Mouse (Mus musculus) liver, postnatal 0 days (tissue): Measurements from ENCODE around the gene Arhgap23. TPM values are rescaled to one million over a fixed set of nuclear protein-coding genes. Genes with fewer than 3 reads are reported as not detected.

ENCODE experiments used
- ATAC-seq: fragments of 200-750 bp; cut with Nextera tagmentation; 2 replicates; pipeline ENCODE4 v1.8.0; 2017; ENCODE audit warnings: mild to moderate bottlenecking, moderate library complexity
- DNase-seq: peaks from one replicate; pipeline ENCODE4 v3.0.0-alpha.2; 2016
- H3K27ac ChIP-seq: fragments of 300-500 bp; sonication (generic); 2 replicates; pipeline ENCODE4 v1.5.1; 2014; ENCODE audit warnings: antibody characterized with exemption, moderate library complexity, mild to moderate bottlenecking, low read depth
- H3K27me3 ChIP-seq: fragments of 300-500 bp; sonication (generic); 2 replicates; pipeline ENCODE4 v1.6.1; 2014; ENCODE audit warnings: low read length, control low read depth, mixed read lengths; ENCODE audit not compliant: insufficient read depth
- H3K36me3 ChIP-seq: fragments of 300-500 bp; sonication (generic); replicated peaks from 2 replicates; pipeline ENCODE4 v1.6.1; 2014; ENCODE audit warnings: mild to moderate bottlenecking, control low read depth, low read length, moderate library complexity, mixed read lengths; ENCODE audit not compliant: insufficient read depth
- H3K4me1 ChIP-seq: fragments of 300-500 bp; sonication (generic); 2 replicates; pipeline ENCODE4 v1.6.1; 2014; ENCODE audit warnings: antibody characterized with exemption, mild to moderate bottlenecking, control low read depth; ENCODE audit not compliant: insufficient read depth
- H3K4me2 ChIP-seq: fragments of 300-500 bp; sonication (generic); 2 replicates; pipeline ENCODE4 v1.6.1; 2014; ENCODE audit warnings: low read depth, mild to moderate bottlenecking, low read length, moderate library complexity, mixed read lengths
- H3K4me3 ChIP-seq: fragments of 300-500 bp; sonication (generic); 2 replicates; pipeline ENCODE4 v1.5.1; 2014; ENCODE audit warnings: low read depth, low read length
- H3K9ac ChIP-seq: fragments of 300-500 bp; sonication (generic); replicated peaks from 2 replicates; pipeline ENCODE4 v1.6.1; 2014; ENCODE audit warnings: mild to moderate bottlenecking, moderate library complexity
- H3K9me3 ChIP-seq: fragments of 300-500 bp; sonication (generic); 2 replicates; pipeline ENCODE4 v1.6.1; 2016; ENCODE audit warnings: mild to moderate bottlenecking, control low read depth, low read length, mixed read lengths
- CTCF ChIP-seq: sonication (generic); IDR thresholded peaks from 2 replicates; pipeline ENCODE4 v1.5.1; 2016; ENCODE audit warnings: antibody characterized with exemption, low read depth
- EP300 ChIP-seq: IDR thresholded peaks from 2 replicates; pipeline ENCODE4 v1.6.1; 2016; ENCODE audit warnings: antibody characterized with exemption, low read depth, mild to moderate bottlenecking
- WGBS: fragments of 180-500 bp; shearing (Covaris S2); extraction: QIAGEN DNeasy Blood & Tissue Kit; methylation state at CpG from one replicate; pipeline ENCODE4 v1.1.7; 2014; ENCODE audit not compliant: insufficient replicate concordance; 5-methylcytosine and 5-hydroxymethylcytosine counted together
- polyA plus RNA-seq: library from polyadenylated mRNA; unstranded; fragments of >200 nt; fragmentation: Nextera tagmentation; extraction: Ambion mirVana; gene quantifications from 2 replicates; pipeline ENCODE4 v1.2.1, GENCODE M21; 2015

The Arhgap23 gene
- polyA plus RNA-seq, 1 experiment from 2014 or later, result 5.7 TPM

DNA sequence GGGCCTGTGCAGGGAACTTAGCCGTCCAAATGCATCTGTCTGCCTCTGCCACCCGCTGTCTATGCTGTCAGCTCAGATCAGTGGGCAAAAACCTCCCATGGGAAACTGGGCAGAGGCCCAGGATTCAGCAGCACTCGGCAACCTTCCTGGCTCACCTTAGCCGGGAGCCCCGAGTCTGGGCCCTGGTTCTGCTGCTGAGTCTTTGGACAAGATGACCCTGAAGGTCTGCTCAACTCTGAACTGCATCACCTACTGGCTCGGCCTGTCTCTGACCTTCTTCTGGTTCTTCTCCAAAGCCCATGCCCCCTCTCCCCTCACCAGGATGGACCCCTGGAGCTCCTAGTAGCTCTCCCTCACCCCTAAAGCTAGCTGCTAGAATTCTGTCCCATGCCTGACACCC is 30.3 kb downstream of the Arhgap23 start:
- H3K4me1 ChIP-seq, result peaks cover 67% of the 10 kb centered on the region
- no peaks in the 10 kb centered on the region for H3K9me3 ChIP-seq
- peak overlapping the region; percentile 25; the same call in 1 of the 2 replicates for H3K4me3 ChIP-seq
- H3K36me3 ChIP-seq, result peaks cover 67% of the 10 kb centered on the region
- peak overlapping the region; percentile 76 for H3K27ac ChIP-seq
- WGBS, result 73% methylated on average over 6 of the region's 6 CpGs
- DNase-seq (no peak), ATAC-seq (no peak)
- peak overlapping the region; percentile 68 for H3K4me2 ChIP-seq
- no peaks in the 10 kb centered on the region for H3K27me3 ChIP-seq
- no peak for TF ChIP-seq CTCF
- no peak for TF ChIP-seq EP300
- H3K9ac ChIP-seq, result peak overlapping the region; percentile 27

DNA sequence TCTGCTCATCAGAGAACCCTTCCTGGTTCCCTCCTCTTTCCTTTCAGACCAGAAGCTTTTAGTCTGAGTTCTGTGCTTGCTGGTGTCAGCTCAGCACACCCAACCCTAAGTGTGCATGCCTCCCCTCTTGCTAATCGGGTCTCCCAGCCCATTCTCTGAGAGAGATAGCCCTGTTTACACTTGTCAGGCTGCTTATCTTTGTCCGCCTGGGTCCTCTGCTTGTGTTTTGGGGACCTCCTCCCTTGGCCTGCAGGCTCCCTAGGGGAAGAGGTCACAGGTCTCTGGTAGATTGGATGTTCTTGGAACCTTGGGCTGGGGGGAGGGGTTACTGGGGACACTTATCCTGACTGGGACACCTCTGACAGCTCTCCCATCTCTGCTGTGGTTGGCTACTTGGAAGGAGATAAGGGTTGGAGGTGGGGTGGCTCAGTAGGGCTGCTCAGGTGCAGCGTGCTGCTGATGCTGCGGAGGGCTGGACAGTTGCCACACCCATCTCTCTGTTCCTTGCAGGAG is 30.7 kb downstream of the Arhgap23 start:
- 29% methylated on average over 4 of the region's 4 CpGs for WGBS
- DNase-seq, result peak; percentile 75
- Histone ChIP-seq H3K4me1 (peaks cover 69% of the 10 kb centered on the region), H3K4me3 (peak overlapping the region; percentile 25), H3K4me2 (peak overlapping the region; percentile 68), H3K9ac (peak overlapping the region; percentile 27), H3K27me3 (no peaks in the 10 kb centered on the region), H3K36me3 (peaks cover 71% of the 10 kb centered on the region), H3K9me3 (no peaks in the 10 kb centered on the region), H3K27ac (peak overlapping the region; percentile 76)
- peak; percentile 88 for ATAC-seq
- TF ChIP-seq CTCF (no peak), EP300 (peak; percentile 98)

DNA sequence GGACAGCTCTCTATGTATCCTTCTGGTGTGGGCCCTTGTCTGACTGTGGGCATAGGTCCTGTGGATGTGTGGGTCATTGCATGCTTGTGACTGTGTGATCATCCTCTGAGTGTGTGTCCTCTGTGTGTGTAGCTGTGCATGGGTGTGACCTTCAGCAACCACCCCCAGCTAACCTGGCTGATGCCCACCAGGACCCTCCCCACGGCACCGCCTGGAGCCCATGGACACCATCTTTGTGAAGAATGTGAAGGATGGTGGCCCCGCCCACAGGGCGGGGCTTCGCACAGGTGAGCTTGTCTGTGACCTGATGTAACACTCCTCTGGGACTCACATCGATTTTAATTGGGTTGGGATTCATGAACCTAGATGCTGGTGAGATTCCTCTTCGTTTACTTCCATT is 32.6 kb downstream of the Arhgap23 start:
- H3K4me2 ChIP-seq, result no peak overlapping the region
- WGBS, result 85% methylated on average over 7 of the region's 7 CpGs
- DNase-seq (no peak), ATAC-seq (no peak)
- H3K4me1 ChIP-seq, result peaks cover 58% of the 10 kb centered on the region
- H3K4me3 ChIP-seq, result no peak overlapping the region
- H3K9ac ChIP-seq, result no peak overlapping the region
- H3K27me3 ChIP-seq, result no peaks in the 10 kb centered on the region
- TF ChIP-seq EP300 (no peak), CTCF (no peak)
- H3K27ac ChIP-seq, result no peak overlapping the region
- no peaks in the 10 kb centered on the region for H3K9me3 ChIP-seq
- peaks cover 88% of the 10 kb centered on the region for H3K36me3 ChIP-seq

DNA sequence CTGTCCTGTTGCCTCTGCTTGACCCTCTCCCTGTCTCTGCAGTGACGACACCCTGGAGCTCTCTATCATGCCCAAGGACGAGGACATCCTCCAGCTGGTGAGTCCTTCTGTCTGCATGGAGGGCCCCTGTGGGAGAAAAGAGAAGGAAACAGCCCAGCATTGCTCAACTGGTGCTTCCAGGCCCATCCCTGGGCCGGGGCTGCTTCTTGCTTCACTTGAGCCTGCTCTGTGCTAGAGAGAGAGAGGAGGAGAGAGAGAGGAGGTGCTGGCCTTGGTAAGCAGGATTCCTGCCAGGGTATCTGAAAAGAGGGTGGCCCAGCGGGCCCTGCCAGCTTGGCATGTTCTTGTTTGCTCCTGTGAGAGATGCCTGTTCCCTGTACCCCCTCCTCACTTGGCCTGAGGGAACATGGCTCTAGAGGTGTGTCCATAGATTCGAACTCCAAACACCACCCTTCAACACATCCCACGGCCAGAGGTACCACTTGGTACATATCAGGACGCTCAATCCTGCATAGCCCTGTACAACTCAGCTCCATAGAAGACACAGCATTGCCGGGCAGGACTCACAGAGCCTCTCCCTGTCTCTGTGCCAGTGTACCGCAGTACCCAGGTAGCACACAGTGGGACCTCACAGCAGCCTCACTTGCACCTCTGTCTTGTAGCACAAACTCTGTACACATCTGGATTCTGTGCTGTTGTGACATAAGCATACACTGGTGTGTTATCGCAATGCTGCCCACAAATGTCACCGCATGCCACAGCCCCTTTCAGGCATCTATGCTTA is 33.5 kb downstream of the Arhgap23 start:
- ATAC-seq, result no peak
- H3K4me3 ChIP-seq, result no peak overlapping the region
- DNase-seq, result no peak
- peaks cover 94% of the 10 kb centered on the region for H3K36me3 ChIP-seq
- WGBS, result 79% methylated on average over 11 of the region's 11 CpGs
- peaks cover 54% of the 10 kb centered on the region for H3K4me1 ChIP-seq
- H3K9me3 ChIP-seq, result no peaks in the 10 kb centered on the region
- no peak overlapping the region for H3K9ac ChIP-seq
- H3K27me3 ChIP-seq, result no peaks in the 10 kb centered on the region
- H3K4me2 ChIP-seq, result no peak overlapping the region
- no peak for TF ChIP-seq CTCF
- TF ChIP-seq EP300, result no peak
- H3K27ac ChIP-seq, result peak overlapping the region; percentile 66; the same call in 1 of the 2 replicates

DNA sequence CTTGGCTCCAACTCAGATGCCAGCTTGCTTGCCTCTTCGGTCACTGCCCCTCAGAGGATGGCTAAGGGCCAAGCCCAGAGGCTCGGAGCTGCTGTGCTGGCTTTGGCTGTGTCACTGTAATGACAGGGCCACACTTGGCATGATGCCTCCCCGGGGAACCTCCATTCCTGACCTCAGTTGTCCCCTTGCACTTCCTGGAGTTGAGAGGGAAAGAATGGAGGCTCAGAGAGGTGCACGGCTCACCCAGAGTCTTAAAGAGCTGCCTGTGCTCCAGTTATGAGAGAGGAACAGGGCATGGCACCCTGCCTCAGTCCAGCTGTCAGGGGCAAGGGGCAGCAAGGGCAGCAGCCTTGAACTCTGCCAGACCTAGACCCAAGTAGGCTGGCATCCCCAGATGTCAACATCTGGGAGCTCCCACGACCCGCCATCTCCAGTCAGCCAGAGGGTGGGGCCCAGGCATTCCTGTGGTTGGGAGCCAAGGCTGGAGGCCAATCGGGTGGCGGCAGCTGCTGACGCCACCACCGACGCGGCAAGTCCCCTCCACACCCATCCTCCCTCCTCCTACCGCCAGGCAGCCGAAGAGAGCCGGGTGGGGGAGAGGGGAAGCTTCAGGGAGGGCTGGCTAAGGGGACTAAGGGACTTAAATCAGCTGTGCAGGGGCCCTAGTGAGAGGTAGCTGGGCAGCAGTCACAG is 34.4 kb downstream of the Arhgap23 start:
- WGBS, result 40% methylated on average over 15 of the region's 15 CpGs
- peak overlapping the region; percentile 62 for H3K4me2 ChIP-seq
- TF ChIP-seq CTCF (no peak), EP300 (no peak)
- H3K4me1 ChIP-seq, result peaks cover 45% of the 10 kb centered on the region
- peaks cover 91% of the 10 kb centered on the region for H3K36me3 ChIP-seq
- no peak overlapping the region for H3K4me3 ChIP-seq
- no peak; the same call in 1 of the 2 replicates for ATAC-seq
- DNase-seq, result peak; percentile 66
- no peaks in the 10 kb centered on the region for H3K9me3 ChIP-seq
- peak overlapping the region; percentile 61 for H3K27ac ChIP-seq
- H3K9ac ChIP-seq, result peak overlapping the region; percentile 48
- H3K27me3 ChIP-seq, result no peaks in the 10 kb centered on the region

DNA sequence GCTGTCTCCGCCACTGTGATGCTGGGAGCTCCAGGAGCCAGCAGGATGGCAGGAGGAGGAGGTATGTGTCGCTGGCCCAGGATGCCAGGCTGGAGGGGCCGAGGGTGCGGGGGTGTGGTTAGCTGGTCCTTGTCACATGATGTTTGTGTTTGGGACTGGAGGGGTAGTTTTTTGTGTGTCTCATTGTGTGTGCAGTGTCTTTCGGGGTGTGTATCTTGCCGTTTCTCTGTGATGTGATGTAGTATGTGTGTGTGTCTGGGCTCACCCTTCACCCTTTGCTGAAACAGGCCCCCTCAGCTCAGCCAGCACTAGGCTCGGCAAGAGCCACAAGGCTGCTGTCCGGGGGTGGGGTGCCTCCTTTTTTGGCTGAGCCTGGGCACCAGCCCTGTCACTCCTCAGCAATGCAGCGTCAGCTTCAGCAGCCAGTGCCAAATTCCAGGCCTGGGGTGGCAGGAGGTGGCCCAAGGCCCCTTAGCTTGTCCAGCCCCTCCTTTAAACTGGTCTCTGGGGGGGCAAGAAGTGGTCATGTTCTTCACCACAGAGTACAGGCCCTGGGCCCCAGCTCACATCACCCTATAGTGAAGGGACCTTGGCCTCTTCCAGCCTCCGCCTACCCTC is 35.1 kb downstream of the Arhgap23 start:
- Histone ChIP-seq H3K4me3 (no peak overlapping the region), H3K9me3 (no peaks in the 10 kb centered on the region), H3K4me1 (peaks cover 38% of the 10 kb centered on the region), H3K27me3 (no peaks in the 10 kb centered on the region), H3K9ac (peak overlapping the region; percentile 48), H3K4me2 (peak overlapping the region; percentile 62), H3K36me3 (peaks cover 90% of the 10 kb centered on the region), H3K27ac (peak overlapping the region; percentile 61; the same call in 1 of the 2 replicates)
- TF ChIP-seq CTCF, result no peak
- no peak for TF ChIP-seq EP300
- 66% methylated on average over 10 of the region's 10 CpGs for WGBS
- DNase-seq (no peak), ATAC-seq (no peak)
